Mouse (Mus musculus): ENCODE results near the gene Abcc9.
"Not testable (repeated sequence)": the region's sequence is repeated elsewhere in the genome, so short reads cannot be mapped to it uniquely, and the experiment has no call there.

The Abcc9 gene

GRCm38 (mm10) chr6:142703441-142703930 is 1.4 kb upstream of the Abcc9 start:
- DNase-seq (ENCODE audit: low spot score), result no peak

- no peak for DNase-seq (ENCODE audit: low spot score)
Measured at GRCm38 (mm10) chr6:142701161-142701560, 954 bp downstream of the Abcc9 start.

GRCm38 (mm10) chr6:142700753-142701152 is 1.4 kb downstream of the Abcc9 start:
- DNase-seq (ENCODE audit: low spot score), result no peak

- no peak for DNase-seq (ENCODE audit: low spot score)
Measured at GRCm38 (mm10) chr6:142692085-142692484, 10.0 kb downstream of the Abcc9 start.

GRCm38 (mm10) chr6:142689673-142690072 is 12.4 kb downstream of the Abcc9 start:
- DNase-seq (ENCODE audit: low spot score), result no peak

GRCm38 (mm10) chr6:142682985-142683691 is 19.0 kb downstream of the Abcc9 start:
- DNase-seq (ENCODE audit: low spot score), result no peak

- no peak for DNase-seq (ENCODE audit: low spot score)
Measured at GRCm38 (mm10) chr6:142670021-142670420, 32.1 kb downstream of the Abcc9 start.

GRCm38 (mm10) chr6:142669343-142669742 is 32.8 kb downstream of the Abcc9 start:
- DNase-seq (ENCODE audit: low spot score), result no peak

GRCm38 (mm10) chr6:142668831-142669230 is 33.3 kb downstream of the Abcc9 start:
- no peak for DNase-seq (ENCODE audit: low spot score)

- no peak for DNase-seq (ENCODE audit: low spot score)
Measured at GRCm38 (mm10) chr6:142668419-142668766, 33.7 kb downstream of the Abcc9 start.

GRCm38 (mm10) chr6:142667701-142668418 is 34.3 kb downstream of the Abcc9 start:
- no peak for DNase-seq (ENCODE audit: low spot score)

- not testable (repeated sequence) for DNase-seq (ENCODE audit: low spot score)
Measured at GRCm38 (mm10) chr6:142662056-142662455, 40.1 kb downstream of the Abcc9 start.

- peak; percentile 61 for DNase-seq (ENCODE audit: low spot score)
Measured at GRCm38 (mm10) chr6:142659038-142659437, 43.1 kb downstream of the Abcc9 start.

- DNase-seq (ENCODE audit: low spot score), result no peak
Measured at GRCm38 (mm10) chr6:142654561-142654960, 47.6 kb downstream of the Abcc9 start.

- no peak for DNase-seq (ENCODE audit: low spot score)
Measured at GRCm38 (mm10) chr6:142652175-142652574, 49.9 kb downstream of the Abcc9 start.

GRCm38 (mm10) chr6:142649331-142649730 is 52.8 kb downstream of the Abcc9 start:
- no peak for DNase-seq (ENCODE audit: low spot score)

- no peak for DNase-seq (ENCODE audit: low spot score)
Measured at GRCm38 (mm10) chr6:142645474-142645873, 56.6 kb downstream of the Abcc9 start.

GRCm38 (mm10) chr6:142639301-142639700 is 62.8 kb downstream of the Abcc9 start:
- no peak for DNase-seq (ENCODE audit: low spot score)

- no peak for DNase-seq (ENCODE audit: low spot score)
Measured at GRCm38 (mm10) chr6:142635654-142636053, 66.5 kb downstream of the Abcc9 start.

- DNase-seq (ENCODE audit: low spot score), result no peak
Measured at GRCm38 (mm10) chr6:142635185-142635583, 66.9 kb downstream of the Abcc9 start.

GRCm38 (mm10) chr6:142634530-142635184 is 67.5 kb downstream of the Abcc9 start:
- no peak for DNase-seq (ENCODE audit: low spot score)

GRCm38 (mm10) chr6:142623351-142623750 is 78.8 kb downstream of the Abcc9 start:
- no peak for DNase-seq (ENCODE audit: low spot score)

- DNase-seq (ENCODE audit: low spot score), result no peak
Measured at GRCm38 (mm10) chr6:142616659-142617058, 85.5 kb downstream of the Abcc9 start.

Data from embryo, embryonic 10 days (tissue).